Mouse (Mus musculus) MEL (cell line): ENCODE results near the gene Ambra1. TPM values are rescaled to one million over a fixed set of nuclear protein-coding genes. Genes with fewer than 3 reads are reported as not detected.
A peak's percentile ranks its signal among the peaks of the same experiment; 100 is the strongest.

ENCODE experiments used
- DNase-seq: peaks from one replicate; pipeline ENCODE4 v3.0.0; 2011; ENCODE audit warnings: low read depth, low spot score
- H3K27ac ChIP-seq: 2 replicates; pipeline ENCODE4 v1.5.1; 2012; ENCODE audit warnings: low read depth, mild to moderate bottlenecking, control low read depth, low read length, moderate library complexity; ENCODE audit not compliant: control insufficient read depth
- H3K27me3 ChIP-seq, 2 experiments: fragments of 150-350 bp in 1 of 2; sonication (generic) in 1 of 2; 2 replicates each; pipeline ENCODE4 v1.6.1; 2012; ENCODE audit warnings: low read length in 2 of 2, mild to moderate bottlenecking in 2 of 2, improper control_type of control experiment in 1 of 2, moderate library complexity in 1 of 2; ENCODE audit not compliant: insufficient read depth in 2 of 2, control insufficient read depth in 1 of 2
- H3K36me3 ChIP-seq, 2 experiments: 2 replicates each; pipeline ENCODE4 v1.6.1; 2012 to 2014; ENCODE audit warnings: low read length in 2 of 2, improper control_type of control experiment in 1 of 2, inconsistent platforms in 1 of 2, mild to moderate bottlenecking in 1 of 2; ENCODE audit not compliant: insufficient read depth in 2 of 2, control insufficient read depth in 1 of 2
- H3K4me1 ChIP-seq, 2 experiments: fragments of 150-350 bp in 1 of 2; sonication (generic) in 1 of 2; 2 replicates each; pipeline ENCODE4 v1.6.1; 2012; ENCODE audit warnings: low read length in 2 of 2, improper control_type of control experiment in 1 of 2, mild to moderate bottlenecking in 1 of 2; ENCODE audit not compliant: insufficient read depth in 2 of 2, control insufficient read depth in 1 of 2
- H3K4me3 ChIP-seq, 2 experiments: fragments of 150-350 bp in 1 of 2; sonication (generic) in 1 of 2; 2 replicates each; pipeline ENCODE4 v1.5.1; 2012; ENCODE audit warnings: low read depth in 2 of 2, low read length in 2 of 2, mild to moderate bottlenecking in 2 of 2, moderate library complexity in 2 of 2, control low read depth in 1 of 2, improper control_type of control experiment in 1 of 2; ENCODE audit not compliant: control insufficient read depth in 1 of 2, insufficient read depth in 1 of 2
- H3K79me2 ChIP-seq: 2 replicates; pipeline ENCODE4 v1.6.1; 2012; ENCODE audit warnings: mild to moderate bottlenecking, low read length, moderate library complexity; ENCODE audit not compliant: control insufficient read depth, poor library complexity, insufficient read depth
- H3K9ac ChIP-seq: 2 replicates; pipeline ENCODE4 v1.6.1; 2012; ENCODE audit warnings: low read depth, mild to moderate bottlenecking, control low read depth, low read length, moderate library complexity; ENCODE audit not compliant: control insufficient read depth, poor library complexity, severe bottlenecking
- H3K9me3 ChIP-seq: fragments of 150-350 bp; sonication (generic); replicated peaks from 2 replicates; pipeline ENCODE4 v1.6.1; 2012; ENCODE audit warnings: mild to moderate bottlenecking, low read length, improper control_type of control experiment, moderate library complexity; ENCODE audit not compliant: insufficient read depth
- BHLHE40 ChIP-seq: IDR thresholded peaks from 2 replicates; pipeline ENCODE4 v1.6.1; 2012; ENCODE audit warnings: low read depth, mild to moderate bottlenecking, inconsistent platforms, low read length, improper control_type of control experiment, borderline replicate concordance
- CHD1 ChIP-seq: IDR thresholded peaks from 2 replicates; pipeline ENCODE4 v1.6.1; 2012; ENCODE audit warnings: low read depth, mild to moderate bottlenecking, inconsistent platforms, low read length, improper control_type of control experiment
- CHD2 ChIP-seq: IDR thresholded peaks from 2 replicates; pipeline ENCODE4 v1.6.1; 2011; ENCODE audit warnings: low read length, improper control_type of control experiment
- E2F4 ChIP-seq: IDR thresholded peaks from 2 replicates; pipeline ENCODE4 v1.6.1; 2011; ENCODE audit warnings: low read depth, low read length, improper control_type of control experiment, borderline replicate concordance
- ELF1 ChIP-seq: IDR thresholded peaks from 2 replicates; pipeline ENCODE4 v1.6.1; 2014; ENCODE audit warnings: low read depth, mild to moderate bottlenecking, inconsistent platforms, low read length, improper control_type of control experiment, moderate library complexity
- EP300 ChIP-seq, 2 experiments: IDR thresholded peaks; 2 replicates each; pipeline ENCODE4 v1.6.1; 2011; ENCODE audit warnings: improper control_type of control experiment in 2 of 2, low read length in 2 of 2, low read depth in 1 of 2, mild to moderate bottlenecking in 1 of 2
- ETS1 ChIP-seq: IDR thresholded peaks from 2 replicates; pipeline ENCODE4 v1.6.1; 2012; ENCODE audit warnings: low read depth, mild to moderate bottlenecking, inconsistent platforms, low read length, improper control_type of control experiment, moderate library complexity
- GABPA ChIP-seq: IDR thresholded peaks from 2 replicates; pipeline ENCODE4 v1.6.1; 2012; ENCODE audit warnings: low read depth, mild to moderate bottlenecking, inconsistent platforms, low read length, improper control_type of control experiment, moderate library complexity
- HCFC1 ChIP-seq: IDR thresholded peaks from 2 replicates; pipeline ENCODE4 v1.6.1; 2012; ENCODE audit warnings: low read depth, mild to moderate bottlenecking, inconsistent platforms, low read length, improper control_type of control experiment, moderate library complexity
- KAT2A ChIP-seq: conservative IDR thresholded peaks from 2 replicates; pipeline ENCODE4 v1.6.1; 2012; ENCODE audit warnings: low read depth, low read length, improper control_type of control experiment, inconsistent platforms
- MAFK ChIP-seq: IDR thresholded peaks from 2 replicates; pipeline ENCODE4 v1.6.1; 2011; ENCODE audit warnings: low read depth, mild to moderate bottlenecking, low read length, improper control_type of control experiment, borderline replicate concordance
- MAZ ChIP-seq: IDR thresholded peaks from 2 replicates; pipeline ENCODE4 v1.6.1; 2012; ENCODE audit warnings: low read depth, mild to moderate bottlenecking, inconsistent platforms, low read length, improper control_type of control experiment
- MEF2A ChIP-seq: IDR thresholded peaks from 2 replicates; pipeline ENCODE4 v1.6.1; 2014; ENCODE audit warnings: low read depth, mild to moderate bottlenecking, inconsistent platforms, low read length, improper control_type of control experiment; ENCODE audit not compliant: poor library complexity, insufficient replicate concordance, severe bottlenecking; ENCODE audit errors: extremely low read depth
- MXI1 ChIP-seq: IDR thresholded peaks from 2 replicates; pipeline ENCODE4 v1.6.1; 2011; ENCODE audit warnings: mild to moderate bottlenecking, low read depth, low read length, improper control_type of control experiment
- MYB ChIP-seq: IDR thresholded peaks from 2 replicates; pipeline ENCODE4 v1.6.1; 2011; ENCODE audit warnings: mild to moderate bottlenecking, low read depth, low read length, improper control_type of control experiment
- NELFE ChIP-seq: IDR thresholded peaks from 2 replicates; pipeline ENCODE4 v1.6.1; 2011; ENCODE audit warnings: low read depth, low read length, improper control_type of control experiment
- NRF1 ChIP-seq: IDR thresholded peaks from 2 replicates; pipeline ENCODE4 v1.6.1; 2014; ENCODE audit warnings: low read depth, mild to moderate bottlenecking, inconsistent platforms, low read length, improper control_type of control experiment, moderate library complexity; ENCODE audit not compliant: poor library complexity, insufficient read depth, severe bottlenecking
- POLR2AphosphoS2 ChIP-seq: IDR thresholded peaks from 2 replicates; pipeline ENCODE4 v1.6.1; 2011; ENCODE audit warnings: low read length, improper control_type of control experiment
- RAD21 ChIP-seq: IDR thresholded peaks from 2 replicates; pipeline ENCODE4 v1.6.1; 2011; ENCODE audit warnings: mild to moderate bottlenecking, low read depth, low read length, improper control_type of control experiment
- RCOR1 ChIP-seq: IDR thresholded peaks from 2 replicates; pipeline ENCODE4 v1.6.1; 2012; ENCODE audit warnings: low read depth, mild to moderate bottlenecking, inconsistent platforms, low read length, improper control_type of control experiment
- TAL1 ChIP-seq: IDR thresholded peaks from 2 replicates; pipeline ENCODE4 v1.6.1; 2012; ENCODE audit warnings: mild to moderate bottlenecking, inconsistent platforms, low read length, moderate library complexity, mixed read lengths
- TBP ChIP-seq: IDR thresholded peaks from 2 replicates; pipeline ENCODE4 v1.8.0; 2011; ENCODE audit warnings: low read depth, low read length, improper control_type of control experiment
- TCF12 ChIP-seq: IDR thresholded peaks from 2 replicates; pipeline ENCODE4 v1.6.1; 2014; ENCODE audit warnings: low read depth, mild to moderate bottlenecking, inconsistent platforms, low read length, improper control_type of control experiment, moderate library complexity
- USF1 ChIP-seq: IDR thresholded peaks from 2 replicates; pipeline ENCODE4 v1.6.1; 2014; ENCODE audit warnings: low read depth, mild to moderate bottlenecking, inconsistent platforms, low read length, improper control_type of control experiment, moderate library complexity
- USF2 ChIP-seq, 2 experiments: IDR thresholded peaks; 2 replicates each; pipeline ENCODE4 v1.6.1; 2011 to 2012; ENCODE audit warnings: improper control_type of control experiment in 2 of 2, low read length in 2 of 2, borderline replicate concordance in 1 of 2, inconsistent platforms in 1 of 2, low read depth in 1 of 2, mild to moderate bottlenecking in 1 of 2; ENCODE audit not compliant: insufficient read depth in 1 of 2
- ZC3H11A ChIP-seq: IDR thresholded peaks from 2 replicates; pipeline ENCODE4 v1.6.1; 2012; ENCODE audit warnings: low read depth, mild to moderate bottlenecking, inconsistent platforms, low read length, improper control_type of control experiment
- ZKSCAN1 ChIP-seq: IDR thresholded peaks from 2 replicates; pipeline ENCODE4 v1.6.1; 2012; ENCODE audit warnings: low read depth, mild to moderate bottlenecking, inconsistent platforms, low read length, improper control_type of control experiment, moderate library complexity
- ZMIZ1 ChIP-seq: IDR thresholded peaks from 2 replicates; pipeline ENCODE4 v1.6.1; 2012; ENCODE audit warnings: low read depth, mild to moderate bottlenecking, inconsistent platforms, low read length, improper control_type of control experiment, moderate library complexity
- ZNF384 ChIP-seq: IDR thresholded peaks from 2 replicates; pipeline ENCODE4 v1.6.1; 2012; ENCODE audit warnings: low read depth, mild to moderate bottlenecking, inconsistent platforms, low read length, improper control_type of control experiment
- polyA plus RNA-seq, 2 experiments: library from polyadenylated mRNA; stranded (reverse) in 1 of 2; unstranded in 1 of 2; fragments of >175 nt in 1 of 2; fragments of >200 nt in 1 of 2; gene quantifications; 2 replicates each; pipeline versions ENCODE4 v1.2.1 to v1.2.4; 2012; ENCODE audit warnings: low replicate concordance in 2 of 2, low read depth in 1 of 2; ENCODE audit not compliant: insufficient read length in 2 of 2, insufficient read depth in 1 of 2, missing spikeins in 1 of 2
- total RNA-seq: library from RNA; depleted of rRNA; stranded (reverse); fragments of 300-350 nt; gene quantifications from 2 replicates; pipeline ENCODE4 v1.2.3, GENCODE M21; 2012

Ambra1 gene
- total and polyA plus RNA-seq, 3 experiments, result 14.6 to 24.7 TPM; not detected in 1

- TF ChIP-seq BHLHE40 (0 out of 2 replicates have a peak, but pooled peaks have one; percentile 23), EP300 (IDR thresholded peaks at IDR 0.05; ENCODE audit: low read depth in 1 of 2, low read length in 2 of 2) (peak; percentile 51 to 66; a peak in 3 of 4 replicates), TBP (0 out of 2 replicates have a peak, but pooled peaks have one; percentile 36), MAZ (no peak), ZNF384 (no peak), NRF1 (peak; percentile 53; the same call in 1 of the 2 replicates), TCF12 (peak; percentile 32; the same call in 1 of the 2 replicates), ZC3H11A (no peak), RAD21 (no peak), CHD1 (no peak), CHD2 (no peak)
Measured at GRCm38 (mm10) chr2:91913328-91914110, 183.6 kb downstream of the Ambra1 start (continued).

- peaks cover 4 to 49% of the 10 kb centered on the region in 2 experiments for H3K36me3 ChIP-seq
- peak; percentile 76 for TF ChIP-seq MXI1
- peak; percentile 17; the same call in 1 of the 2 replicates for TF ChIP-seq MAZ
- TF ChIP-seq TCF12, result peak; percentile 99
- TF ChIP-seq CHD1, result 0 out of 2 replicates have a peak, but pooled peaks have one; percentile 40
- TF ChIP-seq ETS1, result peak; percentile 92
- TF ChIP-seq ZKSCAN1, result no peak
- TF ChIP-seq KAT2A, result no peak
- TF ChIP-seq HCFC1, result peak; percentile 31; the same call in 1 of the 2 replicates
- TF ChIP-seq ELF1, result 0 out of 2 replicates have a peak, but pooled peaks have one; percentile 54
- TF ChIP-seq RCOR1, result peak; percentile 84
- no peak for TF ChIP-seq ZC3H11A
- TF ChIP-seq MAFK, result peak; percentile 42; the same call in 1 of the 2 replicates
- TF ChIP-seq USF1, result no peak
- TF ChIP-seq ZMIZ1, result 0 out of 2 replicates have a peak, but pooled peaks have one; percentile 18
- TF ChIP-seq CHD2, result no peak
- TF ChIP-seq TAL1, result peak; percentile 73
- peak; percentile 84 for TF ChIP-seq MYB
- TF ChIP-seq USF2 (IDR thresholded peaks at IDR 0.05; ENCODE audit: borderline replicate concordance in 1 of 2, insufficient read depth in 1 of 2, low read depth in 1 of 2, low read length in 2 of 2), result no peak
- peak; percentile 11; the same call in 1 of the 2 replicates for TF ChIP-seq NELFE
- TF ChIP-seq ZNF384, result no peak
- TF ChIP-seq RAD21, result no peak
- TF ChIP-seq MEF2A, result no peak
- TF ChIP-seq BHLHE40, result 0 out of 2 replicates have a peak, but pooled peaks have one; percentile 25
- no peak for TF ChIP-seq E2F4
- TF ChIP-seq EP300 (IDR thresholded peaks at IDR 0.05; ENCODE audit: low read depth in 1 of 2, low read length in 2 of 2), result peak; percentile 99
- peak; percentile 50; the same call in 1 of the 2 replicates for TF ChIP-seq POLR2AphosphoS2
- TF ChIP-seq GABPA, result no peak
Measured at GRCm38 (mm10) chr2:91916346-91916977, 186.5 kb downstream of the Ambra1 start.

More at GRCm38 (mm10) chr2:91916346-91916977, 186.5 kb downstream of the Ambra1 start:
- H3K4me3 ChIP-seq, result 0 out of 4 replicates have a peak overlapping the region, but pooled peaks of 1 of the 2 experiments have one; percentile 7
- H3K9me3 ChIP-seq, result no peaks in the 10 kb centered on the region
- peaks cover 42 to 56% of the 10 kb centered on the region in 2 experiments for H3K4me1 ChIP-seq
- peak; percentile 79 for DNase-seq
- no peaks in the 10 kb centered on the region for H3K27me3 ChIP-seq
- H3K79me2 ChIP-seq, result peaks cover 2% of the 10 kb centered on the region; the same call in 1 of the 2 replicates
- peak overlapping the region; percentile 72 for H3K27ac ChIP-seq
- peak overlapping the region; percentile 40 for H3K9ac ChIP-seq
